Mouse (Mus musculus): ENCODE data around the gene Hoga1.

The Hoga1 gene

GRCm38 (mm10) chr19:42019011-42019522 lies 26.3 kb upstream of the Hoga1 start:
- in situ Hi-C loops (cut with MboI; ENCODE audit: low pct_unique_long_range_greater_than_20kb in 1 of 2, low sequenced_read_pairs in 2 of 2, unreplicated experiment in 1 of 2): no loop called here

- in situ Hi-C loops (cut with MboI; ENCODE audit: low pct_unique_long_range_greater_than_20kb in 1 of 2, low sequenced_read_pairs in 2 of 2, unreplicated experiment in 1 of 2): no loop called here
Measured at GRCm38 (mm10) chr19:42021681-42022541, 23.5 kb upstream of the Hoga1 start.

- in situ Hi-C loops (cut with MboI; ENCODE audit: low pct_unique_long_range_greater_than_20kb in 1 of 2, low sequenced_read_pairs in 2 of 2, unreplicated experiment in 1 of 2): no loop called here
Measured at GRCm38 (mm10) chr19:42022542-42022848, 22.9 kb upstream of the Hoga1 start.

GRCm38 (mm10) chr19:42026158-42026557 lies 19.3 kb upstream of the Hoga1 start:
- in situ Hi-C loops (cut with MboI; ENCODE audit: low pct_unique_long_range_greater_than_20kb in 1 of 2, low sequenced_read_pairs in 2 of 2, unreplicated experiment in 1 of 2): loop anchor here in 1 of 2 experiments (5.0 kb wide), 1 partner anchor 49 kb away; no protein-coding TSS in a partner anchor

GRCm38 (mm10) chr19:42031112-42031511 lies 14.3 kb upstream of the Hoga1 start:
- in situ Hi-C loops (cut with MboI; ENCODE audit: low pct_unique_long_range_greater_than_20kb in 1 of 2, low sequenced_read_pairs in 2 of 2, unreplicated experiment in 1 of 2): no loop called here

- in situ Hi-C loops (cut with MboI; ENCODE audit: low pct_unique_long_range_greater_than_20kb in 1 of 2, low sequenced_read_pairs in 2 of 2, unreplicated experiment in 1 of 2): no loop called here
Measured at GRCm38 (mm10) chr19:42033611-42034010, 11.8 kb upstream of the Hoga1 start.

- in situ Hi-C loops (cut with MboI; ENCODE audit: low pct_unique_long_range_greater_than_20kb in 1 of 2, low sequenced_read_pairs in 2 of 2, unreplicated experiment in 1 of 2): no loop called here
Measured at GRCm38 (mm10) chr19:42034146-42034775, 11.1 kb upstream of the Hoga1 start.

GRCm38 (mm10) chr19:42034881-42035455 lies 10.4 kb upstream of the Hoga1 start:
- in situ Hi-C loops (cut with MboI; ENCODE audit: low pct_unique_long_range_greater_than_20kb in 1 of 2, low sequenced_read_pairs in 2 of 2, unreplicated experiment in 1 of 2): no loop called here

GRCm38 (mm10) chr19:42035456-42036248 lies 9.8 kb upstream of the Hoga1 start, which contains the start of gene Ankrd2:
Gene Ankrd2, plus strand, starts transcription at chr19:42036000.
- in situ Hi-C loops (cut with MboI; ENCODE audit: low pct_unique_long_range_greater_than_20kb in 1 of 2, low sequenced_read_pairs in 2 of 2, unreplicated experiment in 1 of 2): no loop called here

GRCm38 (mm10) chr19:42036357-42036756 lies 9.1 kb upstream of the Hoga1 start:
- in situ Hi-C loops (cut with MboI; ENCODE audit: low pct_unique_long_range_greater_than_20kb in 1 of 2, low sequenced_read_pairs in 2 of 2, unreplicated experiment in 1 of 2): no loop called here

GRCm38 (mm10) chr19:42037167-42037702 lies 8.2 kb upstream of the Hoga1 start:
- in situ Hi-C loops (cut with MboI; ENCODE audit: low pct_unique_long_range_greater_than_20kb in 1 of 2, low sequenced_read_pairs in 2 of 2, unreplicated experiment in 1 of 2): no loop called here

- in situ Hi-C loops (cut with MboI; ENCODE audit: low pct_unique_long_range_greater_than_20kb in 1 of 2, low sequenced_read_pairs in 2 of 2, unreplicated experiment in 1 of 2): no loop called here
Measured at GRCm38 (mm10) chr19:42038310-42038709, 7.1 kb upstream of the Hoga1 start.

GRCm38 (mm10) chr19:42043988-42044387 lies 1.4 kb upstream of the Hoga1 start:
- in situ Hi-C loops (cut with MboI; ENCODE audit: low pct_unique_long_range_greater_than_20kb in 1 of 2, low sequenced_read_pairs in 2 of 2, unreplicated experiment in 1 of 2): loop anchor here in 1 of 2 experiments (5.0 kb wide), 1 partner anchor 118 kb away; the partner anchor contains the start of gene Zfyve27

- in situ Hi-C loops (cut with MboI; ENCODE audit: low pct_unique_long_range_greater_than_20kb in 1 of 2, low sequenced_read_pairs in 2 of 2, unreplicated experiment in 1 of 2): no loop called here
Measured at GRCm38 (mm10) chr19:42050251-42050650, 4.8 kb downstream of the Hoga1 start.

GRCm38 (mm10) chr19:42051351-42051750 lies 5.9 kb downstream of the Hoga1 start:
- in situ Hi-C loops (cut with MboI; ENCODE audit: low pct_unique_long_range_greater_than_20kb in 1 of 2, low sequenced_read_pairs in 2 of 2, unreplicated experiment in 1 of 2): no loop called here

- in situ Hi-C loops (cut with MboI; ENCODE audit: low pct_unique_long_range_greater_than_20kb in 1 of 2, low sequenced_read_pairs in 2 of 2, unreplicated experiment in 1 of 2): no loop called here
Measured at GRCm38 (mm10) chr19:42051948-42052347, 6.5 kb downstream of the Hoga1 start, which contains the start of gene 4933411K16Rik. Gene 4933411K16Rik, plus strand, starts transcription at chr19:42052248.

- in situ Hi-C loops (cut with MboI; ENCODE audit: low pct_unique_long_range_greater_than_20kb in 1 of 2, low sequenced_read_pairs in 2 of 2, unreplicated experiment in 1 of 2): no loop called here
Measured at GRCm38 (mm10) chr19:42054255-42054654, 8.8 kb downstream of the Hoga1 start.

- in situ Hi-C loops (cut with MboI; ENCODE audit: low pct_unique_long_range_greater_than_20kb in 1 of 2, low sequenced_read_pairs in 2 of 2, unreplicated experiment in 1 of 2): no loop called here
Measured at GRCm38 (mm10) chr19:42055881-42056280, 10.5 kb downstream of the Hoga1 start.

Measured in mouse embryonic stem cell (cell line).